Mouse (Mus musculus) lung, postnatal 4 days (tissue): ENCODE measurements around the gene Snx4.
A peak's percentile ranks its signal among the peaks of the same experiment; 100 is the strongest.

Source experiments
- DNase-seq, 2 experiments: peaks; one replicate each; pipeline ENCODE4 v3.0.0; 2021

The Snx4 gene

DNA sequence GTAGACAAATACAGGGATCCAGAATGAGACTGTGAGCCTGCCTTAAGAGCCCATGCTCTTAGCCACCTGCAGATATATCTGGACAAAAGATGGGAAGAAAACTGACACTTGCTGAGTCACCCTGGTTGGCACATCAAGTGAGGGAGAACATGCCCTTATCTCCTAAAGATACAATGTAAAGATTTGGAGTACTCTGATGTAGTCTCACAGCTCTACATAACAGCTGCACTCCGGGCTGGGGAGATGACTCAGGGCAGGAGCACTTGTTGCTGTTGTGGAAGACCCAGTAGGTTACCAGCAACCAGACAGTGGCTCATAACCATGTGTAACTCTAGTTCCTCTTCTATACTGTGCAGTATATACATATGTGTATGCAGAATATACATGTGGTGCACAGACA lies 31.8 kb downstream of the Snx4 start:
- no peak for DNase-seq

DNA sequence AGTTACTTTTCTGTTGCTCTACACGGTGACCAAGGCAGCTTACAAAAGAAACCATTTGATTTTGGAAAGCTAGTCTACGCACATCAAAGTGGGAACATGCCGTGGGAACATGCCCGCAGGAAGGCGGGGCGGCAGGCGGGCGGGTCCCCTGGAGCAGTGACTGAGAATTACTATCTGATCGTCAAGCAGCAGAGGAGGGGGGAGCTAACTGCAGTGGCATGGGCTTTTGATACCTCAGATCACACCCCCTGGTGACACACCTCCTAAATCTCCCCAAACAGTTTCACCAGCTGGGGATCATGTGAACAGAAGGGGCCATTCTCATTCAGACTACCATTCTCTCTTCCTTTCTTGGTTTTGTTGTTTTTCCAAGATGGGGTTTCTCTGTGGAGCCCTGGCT lies 37.3 kb downstream of the Snx4 start:
- no peak for DNase-seq

DNA sequence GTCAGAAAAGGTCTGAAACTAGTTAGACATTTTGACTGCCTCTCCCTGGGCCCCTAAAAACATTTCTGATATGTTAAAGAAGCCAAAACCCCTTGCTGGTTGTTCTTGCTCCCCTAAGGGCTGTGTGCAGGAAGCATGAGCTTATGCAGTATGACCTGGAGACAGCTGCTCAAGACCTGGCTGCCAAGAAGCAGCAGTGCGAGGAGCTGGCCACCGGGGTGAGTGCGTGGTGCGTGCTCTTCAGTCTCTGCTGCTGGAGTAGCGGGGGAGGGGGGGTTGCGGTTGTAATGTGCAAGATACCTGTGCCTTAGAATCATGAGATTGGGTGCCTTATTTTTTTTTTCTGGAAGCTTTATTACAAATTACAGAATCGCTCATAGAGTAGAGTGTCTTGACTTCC lies 38.7 kb downstream of the Snx4 start:
- no peak for DNase-seq

DNA sequence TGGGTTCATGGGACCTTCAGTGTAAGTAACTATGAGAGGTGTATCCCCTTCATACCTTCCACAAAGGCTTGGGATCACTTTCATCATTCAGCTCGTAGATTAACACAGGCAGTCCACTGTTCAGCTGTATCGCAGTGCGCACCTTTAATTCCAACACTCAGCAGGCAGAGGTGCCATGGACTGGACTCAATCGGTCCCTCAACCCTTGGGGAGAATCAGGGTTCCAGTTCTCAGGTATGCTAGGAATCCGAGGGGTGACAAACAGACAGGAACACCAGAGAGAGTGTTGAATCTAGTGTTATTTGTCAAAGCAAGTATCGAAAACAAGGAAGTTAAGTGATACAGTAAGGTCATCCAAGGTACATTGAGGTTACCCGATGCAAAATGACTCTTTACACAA lies 41.0 kb downstream of the Snx4 start:
- no peak for DNase-seq

DNA sequence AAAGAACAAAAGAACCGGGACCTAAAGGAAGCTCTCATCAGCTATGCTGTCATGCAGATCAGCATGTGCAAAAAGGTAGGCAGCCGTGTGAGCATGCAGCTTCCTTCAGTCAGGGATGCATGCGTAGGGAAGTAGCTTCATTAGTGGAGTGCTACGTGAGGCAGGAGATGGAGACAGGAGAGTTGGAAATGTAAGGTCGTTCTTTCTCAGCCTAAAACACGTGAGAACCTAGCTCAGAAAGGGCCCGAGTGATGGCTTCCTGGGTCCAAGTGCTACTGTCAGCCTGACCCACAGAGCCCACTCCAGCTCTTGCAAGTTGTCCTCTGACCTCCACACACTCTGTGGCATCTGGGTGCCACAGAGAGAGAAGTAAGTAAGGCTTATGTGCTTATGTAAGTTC lies 43.4 kb downstream of the Snx4 start:
- no peak for DNase-seq

DNA sequence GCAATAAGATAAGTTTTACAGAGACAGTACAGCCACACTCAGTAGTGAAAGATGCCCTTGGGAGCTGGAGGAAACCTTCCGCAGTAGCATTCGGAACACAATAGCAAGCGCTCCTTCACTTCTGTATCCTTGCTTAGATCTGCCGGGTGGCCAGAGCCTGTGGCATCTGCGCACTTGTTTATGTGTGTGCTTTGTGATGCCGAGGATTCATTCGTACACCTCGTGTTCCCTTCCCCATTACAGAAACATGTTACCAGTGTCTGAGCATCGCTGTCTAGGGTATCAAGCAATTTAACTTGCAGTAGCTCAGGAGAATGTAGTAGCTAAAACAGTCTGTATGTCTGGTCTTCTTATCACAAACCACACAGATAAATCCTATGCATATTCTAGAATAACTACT lies 44.1 kb downstream of the Snx4 start:
- DNase-seq = no peak

DNA sequence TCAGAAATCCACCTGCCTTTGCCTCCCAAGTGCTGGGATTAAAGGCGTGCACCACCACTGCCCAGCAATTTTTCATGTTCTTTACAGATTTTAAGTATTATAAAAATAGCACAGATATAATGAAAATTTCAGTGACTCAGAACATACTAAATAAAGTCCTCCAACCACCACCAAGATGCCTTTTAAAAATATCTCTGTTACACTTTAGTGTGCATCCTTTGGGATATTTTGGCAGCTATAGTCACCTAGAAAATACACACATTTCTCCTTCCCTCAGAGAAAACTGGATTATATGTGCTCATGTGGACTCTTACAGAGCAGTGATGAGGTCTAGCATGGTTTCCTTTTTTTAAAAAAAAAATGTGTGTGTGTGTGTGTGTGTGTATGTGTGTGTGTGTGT lies 46.3 kb downstream of the Snx4 start:
- no peak for DNase-seq

DNA sequence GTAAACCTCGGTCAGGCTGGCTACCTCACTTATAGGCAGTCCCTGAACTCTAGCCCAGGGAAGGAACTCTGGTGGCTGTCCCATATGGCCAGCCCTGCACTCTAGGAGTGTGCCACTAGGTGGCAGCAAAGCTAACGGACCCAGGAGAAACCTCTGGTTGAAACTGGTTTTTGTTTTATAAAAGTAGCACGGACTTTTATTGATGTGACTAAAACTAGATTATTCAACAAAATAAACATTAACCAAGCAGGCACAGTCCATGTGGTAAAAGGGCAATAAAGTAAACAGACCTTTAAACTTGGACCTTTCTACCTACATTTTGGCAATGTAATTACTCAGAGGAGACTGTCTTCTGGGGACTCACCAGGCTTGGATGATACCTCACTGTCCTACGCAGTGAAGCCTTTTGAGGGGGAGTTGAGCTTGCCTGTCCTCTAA lies 55.4 kb downstream of the Snx4 start:
- DNase-seq = peak; percentile 68 to 84

DNA sequence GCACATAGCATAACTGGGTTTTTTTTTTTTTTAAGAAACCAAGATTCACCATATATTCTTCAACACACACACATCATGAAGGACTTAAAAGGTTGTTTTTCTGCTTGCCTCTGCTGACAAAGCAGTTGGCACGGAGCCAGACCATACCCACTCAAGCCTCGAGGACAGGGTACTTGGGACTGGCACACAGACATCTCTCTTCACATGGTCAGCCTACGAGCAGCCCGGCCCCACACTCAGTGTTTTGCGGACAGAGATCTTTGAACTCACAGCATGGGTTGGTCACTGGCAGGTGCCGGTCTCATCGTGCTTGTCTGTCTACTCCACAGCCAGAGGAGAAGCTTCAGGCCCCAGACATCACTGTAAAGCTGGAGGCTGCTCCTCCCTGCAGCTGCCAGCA lies 56.5 kb downstream of the Snx4 start:
- DNase-seq = peak; percentile 40 to 52

DNA sequence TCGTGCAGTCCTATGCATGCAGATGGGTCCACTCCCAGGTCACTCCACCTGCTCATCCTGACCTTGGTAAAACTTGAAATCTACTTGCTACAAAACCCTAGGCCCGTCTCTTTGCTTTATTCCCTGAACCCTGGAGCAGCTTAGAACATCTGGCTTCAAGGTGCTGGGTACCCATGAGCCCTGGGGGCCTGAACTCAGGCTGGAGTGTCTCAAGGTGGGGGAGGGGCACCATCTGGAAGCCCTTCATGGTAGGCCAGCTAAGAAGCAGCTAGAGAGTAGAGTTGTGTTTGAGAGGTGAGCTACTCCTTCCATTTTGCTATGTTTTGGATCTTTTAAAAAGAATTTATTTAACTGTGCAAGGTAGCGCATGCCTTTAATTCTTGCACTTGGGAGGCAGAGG lies 57.8 kb downstream of the Snx4 start:
- no peak for DNase-seq

DNA sequence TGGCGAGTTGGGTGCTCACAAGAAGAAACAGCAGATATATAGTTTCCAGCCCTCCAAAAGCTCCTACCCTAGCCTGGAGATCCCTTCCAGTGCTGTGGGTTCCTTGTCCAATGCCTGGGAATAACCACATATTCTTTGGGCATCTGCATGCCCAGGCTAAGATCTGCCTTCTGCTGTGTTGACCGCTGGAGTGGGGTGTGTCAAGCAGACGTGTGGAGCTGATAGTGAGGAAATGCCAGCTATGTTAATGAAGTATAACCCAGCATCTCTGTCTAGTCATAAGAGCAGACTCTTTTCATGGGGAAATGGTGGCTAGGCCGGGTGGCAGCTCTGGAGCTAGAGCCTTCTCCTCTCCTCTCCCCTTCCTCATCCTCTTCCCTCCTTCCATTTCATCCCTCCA lies 64.4 kb downstream of the Snx4 start:
- DNase-seq = no peak

DNA sequence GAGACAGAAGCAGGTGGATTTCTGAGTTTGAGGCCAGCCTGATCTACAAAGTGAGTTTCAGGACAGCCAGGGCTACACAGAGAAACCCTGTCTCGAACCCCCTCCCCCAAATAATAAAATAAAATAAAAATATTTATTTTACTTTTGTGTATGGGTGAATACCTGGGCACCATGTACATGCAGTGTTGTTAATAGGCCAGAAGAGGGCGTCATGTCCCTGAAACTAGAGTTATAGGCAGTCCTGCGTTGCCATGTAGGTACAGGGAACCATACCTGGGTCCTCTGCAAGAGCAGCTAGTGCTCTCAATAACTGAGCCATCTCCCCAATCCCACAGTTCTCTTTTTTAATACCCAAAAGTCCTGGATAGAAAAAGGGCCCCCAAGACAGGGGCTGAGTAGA lies 66.4 kb downstream of the Snx4 start:
- DNase-seq = no peak

DNA sequence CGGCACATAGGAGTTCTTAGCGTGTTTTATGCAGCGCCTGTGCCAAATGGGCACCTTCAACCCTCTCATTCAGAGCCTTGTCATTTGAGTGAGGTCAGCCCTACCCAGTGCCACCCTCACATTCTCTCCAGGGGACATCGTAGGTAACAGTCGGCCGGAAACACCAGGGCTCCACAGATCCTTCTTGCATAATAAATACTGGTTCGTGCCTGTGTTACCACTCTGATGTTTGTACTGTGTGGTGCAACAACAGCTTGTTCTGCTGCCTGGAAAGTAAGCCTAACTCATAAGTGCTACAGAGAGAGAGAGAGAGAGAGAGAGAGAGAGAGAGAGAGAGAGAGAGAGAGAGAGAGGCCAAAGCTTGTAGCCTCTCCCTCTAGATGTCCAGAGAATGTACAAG lies 66.8 kb downstream of the Snx4 start:
- no peak for DNase-seq

DNA sequence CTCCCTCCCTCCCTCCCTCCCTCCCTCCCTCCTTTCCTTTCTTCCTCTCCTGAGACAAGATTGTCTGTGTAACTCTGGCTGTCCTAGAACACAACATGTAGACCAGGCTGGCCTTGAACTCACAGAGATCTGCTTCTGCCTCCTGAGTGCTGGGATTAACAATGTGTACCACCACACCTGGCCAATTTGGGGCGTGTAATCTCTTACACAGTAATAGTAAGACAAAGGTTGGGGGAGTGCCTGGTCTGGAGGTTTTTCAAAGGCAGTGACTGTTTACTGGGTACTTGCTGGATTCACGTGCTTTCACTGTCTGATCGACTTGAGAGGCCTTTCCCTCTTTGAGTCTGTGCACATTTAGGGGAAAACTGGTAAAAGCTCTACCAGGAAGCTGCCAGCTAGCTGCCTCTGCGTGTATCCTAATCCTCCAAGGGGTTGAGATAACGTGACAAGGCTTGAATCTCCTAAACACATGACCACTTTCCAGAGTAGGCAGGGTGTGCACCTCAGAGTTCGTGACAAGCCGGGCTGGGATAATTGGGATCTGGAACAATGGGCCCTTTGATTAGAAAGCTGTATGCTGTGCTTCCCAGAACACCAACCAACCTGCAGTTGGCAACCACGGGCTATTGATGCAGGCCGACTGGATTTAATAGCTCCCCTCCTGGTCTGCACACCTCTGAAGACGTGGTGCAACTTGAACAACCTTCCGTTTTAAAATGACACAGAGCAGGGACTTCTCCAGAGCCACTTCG lies 74.6 kb downstream of the Snx4 start:
- no peak for DNase-seq

DNA sequence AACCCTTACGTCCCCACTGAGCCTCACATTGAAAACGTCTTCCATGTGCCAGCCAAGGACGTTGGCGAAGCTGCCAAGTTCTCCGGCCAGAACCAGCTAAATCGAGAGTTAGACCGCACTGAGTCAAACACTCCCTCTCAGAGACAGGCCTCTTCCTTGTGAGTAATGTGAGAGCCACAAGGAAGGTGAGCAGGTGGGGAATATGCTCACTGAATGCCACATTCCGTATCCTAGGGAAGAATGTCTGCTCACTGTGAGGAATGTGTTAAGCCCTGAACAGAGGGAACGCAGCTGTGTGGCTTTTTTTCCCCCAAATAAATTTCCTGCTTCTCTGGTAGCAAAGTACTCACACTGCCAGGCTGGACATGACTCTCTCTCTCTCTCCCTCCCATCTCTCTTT lies 75.3 kb downstream of the Snx4 start:
- DNase-seq = no peak

DNA sequence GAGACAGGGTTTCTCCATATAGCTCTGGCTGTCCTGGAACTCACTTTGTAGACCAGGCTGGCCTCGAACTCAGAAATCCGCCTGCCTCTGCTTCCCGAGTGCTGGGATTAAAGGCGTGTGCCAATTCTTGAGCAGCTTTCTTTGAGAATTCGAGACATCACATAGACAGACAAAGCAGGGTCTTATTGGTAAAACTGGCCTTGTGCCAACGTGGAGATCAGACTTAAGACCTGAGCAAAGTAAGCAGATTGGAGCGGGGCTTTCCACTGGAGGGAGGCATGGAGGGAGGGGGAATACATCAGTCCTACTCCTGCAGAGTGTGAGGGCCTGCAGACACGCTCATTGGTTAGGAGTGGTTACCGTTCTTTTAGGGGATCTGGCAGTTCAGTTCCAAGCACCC lies 75.9 kb downstream of the Snx4 start:
- no peak for DNase-seq

DNA sequence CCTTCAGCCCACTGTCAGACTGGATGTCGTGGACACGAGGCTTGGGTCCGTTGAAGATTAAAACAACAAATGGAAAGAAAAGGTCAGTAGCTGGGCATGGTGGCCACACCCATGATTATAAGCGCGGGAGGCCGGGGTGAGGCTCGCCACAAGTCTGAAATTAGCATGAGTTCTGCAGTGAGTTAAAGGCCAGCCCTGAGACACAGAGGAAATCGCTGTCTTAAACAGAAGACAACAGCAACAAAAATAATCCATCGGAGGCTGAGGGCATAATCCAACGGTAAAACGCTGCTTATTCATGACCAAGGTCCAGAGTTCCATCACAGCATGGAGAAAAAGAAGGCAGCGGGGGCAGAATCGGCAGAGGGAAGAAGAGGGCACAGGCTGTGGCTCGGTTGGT lies 81.8 kb downstream of the Snx4 start:
- no peak for DNase-seq

DNA sequence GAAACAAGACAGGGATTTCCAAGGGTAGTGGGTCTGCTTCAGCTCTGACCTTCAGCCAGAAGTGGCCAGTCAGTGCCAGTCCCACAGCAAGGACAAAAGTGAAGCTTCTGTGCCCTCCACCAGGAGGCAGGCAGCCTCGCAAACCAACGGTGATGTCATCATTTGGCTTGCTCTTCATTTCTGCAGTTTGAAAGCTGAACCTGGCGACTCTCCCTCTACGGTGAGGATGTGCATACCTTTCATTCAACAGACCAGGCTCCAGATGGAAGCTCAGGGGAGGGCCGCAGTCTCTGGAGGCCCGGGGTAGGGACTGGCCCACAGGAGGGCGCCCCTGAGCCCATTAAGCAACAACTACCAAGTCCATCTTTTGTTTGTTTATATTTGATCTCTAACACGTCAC lies 85.9 kb downstream of the Snx4 start:
- DNase-seq = peak; percentile 77 to 78

DNA sequence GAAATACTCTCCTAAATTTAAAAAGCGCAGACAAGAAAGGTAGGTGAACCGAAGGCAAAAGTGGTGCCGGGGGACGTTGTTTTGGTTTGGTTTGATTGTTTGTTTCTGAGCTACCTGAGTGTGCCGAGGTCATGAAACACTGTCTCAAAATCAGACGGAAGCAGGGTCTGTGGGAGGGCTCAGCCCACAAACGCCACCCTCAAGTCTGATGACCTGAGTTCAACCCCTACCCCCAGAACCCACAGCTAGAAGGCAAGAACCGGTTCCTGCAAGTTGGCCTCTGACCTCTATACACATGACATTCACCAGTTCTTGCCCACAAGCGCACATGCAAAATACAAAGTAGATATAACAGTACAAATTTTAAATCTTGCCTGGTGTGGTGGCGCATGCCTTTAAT lies 86.4 kb downstream of the Snx4 start:
- DNase-seq = no peak

DNA sequence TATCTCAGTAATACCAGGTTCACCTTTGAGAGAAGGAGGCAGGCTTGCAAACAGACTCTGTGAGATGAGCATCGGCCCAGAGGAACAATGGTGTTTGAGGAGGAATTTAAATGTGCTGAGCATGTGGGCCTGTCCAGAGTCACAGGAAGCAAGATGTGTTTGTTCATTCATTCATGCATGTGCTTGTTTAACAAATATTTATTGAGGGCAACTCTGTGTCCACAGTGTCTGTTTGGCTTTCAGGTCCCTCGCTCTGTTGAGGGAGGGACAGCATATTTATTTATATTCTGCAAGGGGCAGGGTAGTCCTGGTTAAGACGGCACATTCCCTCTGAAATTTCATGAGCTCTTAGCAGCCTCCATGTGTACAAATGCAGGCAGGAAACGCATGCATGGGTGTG lies 87.2 kb downstream of the Snx4 start:
- no peak for DNase-seq

DNA sequence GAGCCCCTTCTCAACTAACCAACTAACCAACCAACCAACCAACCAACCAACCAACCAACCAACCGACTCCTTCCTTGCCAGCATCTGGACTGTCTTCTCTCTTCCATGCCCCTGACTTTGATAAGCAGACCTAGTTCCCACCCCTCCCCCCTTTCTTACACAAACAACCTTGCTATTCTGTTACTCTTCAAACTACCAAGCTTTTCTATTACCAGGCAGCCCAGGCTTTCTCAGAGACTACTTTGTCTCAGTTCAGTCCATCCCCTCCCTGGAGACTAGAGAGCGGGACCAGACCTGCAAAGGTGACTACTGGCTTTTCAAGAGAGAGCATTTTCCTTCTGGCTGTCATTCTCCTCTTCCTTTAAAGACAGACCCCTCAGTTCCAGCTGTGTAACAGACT lies 88.2 kb downstream of the Snx4 start:
- no peak for DNase-seq

DNA sequence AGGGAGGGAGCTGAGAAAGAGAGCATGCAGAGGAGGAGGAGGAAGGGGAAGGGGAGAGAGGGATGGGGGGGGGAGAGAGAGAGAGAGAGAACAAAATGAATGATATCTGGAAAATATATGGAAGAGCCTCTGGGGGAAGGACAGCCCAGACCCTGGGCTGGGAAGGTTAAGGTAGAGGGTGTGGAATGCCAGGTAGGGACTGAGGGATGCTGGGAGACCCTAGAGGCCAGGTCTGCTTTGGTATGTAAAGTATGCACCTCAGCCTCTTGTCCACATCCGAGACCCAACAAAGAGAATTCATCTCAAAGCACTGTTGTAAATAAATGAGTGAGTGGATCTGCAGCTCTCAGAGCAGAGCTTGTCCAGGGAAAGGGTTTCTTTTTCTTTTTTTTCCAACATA lies 91.1 kb downstream of the Snx4 start:
- no peak for DNase-seq

DNA sequence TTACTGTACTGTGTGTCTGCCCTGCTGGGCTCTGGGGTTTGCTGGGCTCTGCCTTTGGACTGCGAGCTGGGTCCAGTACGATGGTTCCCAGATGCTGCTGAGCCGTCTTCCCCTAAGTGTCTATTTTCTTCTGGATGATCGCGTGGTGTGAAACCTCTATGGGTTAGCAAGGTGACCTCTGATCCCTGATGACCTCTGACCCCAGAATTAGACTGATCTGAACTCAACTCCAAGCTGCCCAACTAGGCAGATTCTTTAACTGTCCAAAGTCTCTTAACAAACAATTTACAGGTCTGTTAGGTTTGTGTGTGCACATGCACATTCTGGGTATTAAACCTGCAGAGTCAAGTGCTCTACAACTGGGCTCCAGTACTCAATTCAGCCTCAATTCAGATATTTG lies 91.9 kb downstream of the Snx4 start:
- DNase-seq = no peak

DNA sequence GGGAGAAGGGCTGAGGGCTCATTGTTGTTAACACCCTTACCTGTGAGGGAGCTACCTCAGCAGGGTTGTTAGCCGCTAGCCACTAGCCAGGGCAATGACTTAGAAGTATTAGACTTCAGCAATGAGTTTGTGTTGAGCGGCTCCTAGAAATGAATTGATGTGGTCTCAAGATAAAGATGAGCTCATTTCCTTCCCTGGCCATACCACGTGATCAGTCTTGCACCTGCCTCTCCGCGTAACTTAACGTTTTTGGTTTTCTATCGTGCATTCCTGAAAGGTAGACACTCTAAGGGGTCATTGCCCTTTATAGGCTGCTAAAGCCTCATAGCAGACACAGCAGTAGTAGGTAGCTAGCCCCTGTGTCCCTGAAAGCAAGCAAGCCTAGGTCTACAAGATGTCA lies 92.4 kb downstream of the Snx4 start:
- DNase-seq = no peak

DNA sequence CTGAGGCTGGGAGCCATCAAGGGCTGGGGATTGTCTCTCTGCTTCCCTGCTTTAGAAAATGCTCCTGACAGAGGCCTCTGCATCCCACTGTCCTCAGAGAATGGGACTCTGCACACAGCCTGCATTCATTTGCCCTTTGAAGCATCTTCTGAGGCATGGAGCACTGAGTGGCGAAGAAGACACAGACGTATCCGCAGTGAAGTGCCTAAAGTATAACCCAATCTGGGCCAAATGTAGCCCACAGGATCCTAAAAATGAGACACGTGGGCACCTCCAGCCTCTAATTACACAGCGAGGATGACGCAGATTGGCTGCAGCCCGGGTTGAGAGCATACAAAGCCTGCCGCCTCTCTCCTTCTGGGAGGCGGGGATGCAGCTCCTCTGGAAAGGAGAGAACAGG lies 93.1 kb downstream of the Snx4 start:
- DNase-seq = no peak

DNA sequence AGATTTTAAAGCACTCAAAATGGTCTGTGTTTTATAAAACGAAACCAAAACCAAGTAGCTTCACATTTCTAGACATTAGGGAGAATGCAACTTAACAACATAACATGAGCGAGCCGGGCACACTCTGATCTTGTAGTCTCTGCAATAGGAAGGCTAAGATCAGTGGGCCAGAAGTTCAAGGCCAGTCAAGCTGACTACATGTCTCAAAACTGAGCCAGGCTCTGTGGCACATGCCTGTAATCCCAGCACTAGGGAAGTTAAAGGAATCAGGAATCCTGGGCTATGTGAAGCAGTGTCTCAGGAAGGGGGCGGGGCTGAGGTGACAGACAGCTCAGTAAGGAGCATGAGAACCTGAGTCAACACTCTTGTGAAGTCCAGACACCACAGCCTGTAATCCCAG lies 93.6 kb downstream of the Snx4 start:
- peak in 1 of 2 experiments; percentile 7 for DNase-seq
